Mouse (Mus musculus): ENCODE measurements around the gene Car1. TPM values are rescaled to one million over a fixed set of nuclear protein-coding genes. Genes with fewer than 3 reads are reported as not detected.
"Not testable (repeated sequence)": the region's sequence is repeated elsewhere in the genome, so short reads cannot be mapped to it uniquely, and the experiment has no call there.

The Car1 gene
- polyA plus RNA-seq, 1 experiment from 2014 or later = not detected

- H3K27ac ChIP-seq (ENCODE audit: low read length); H3K27me3 ChIP-seq (ENCODE audit: control insufficient read depth, insufficient read depth, low read length); H3K4me3 ChIP-seq (ENCODE audit: low read length); H3K4me2 ChIP-seq (ENCODE audit: low read depth, low read length); H3K9me3 ChIP-seq (replicated peaks; ENCODE audit: control insufficient read depth, low read length); ATAC-seq (replicated peaks; ENCODE audit: extremely low read depth, insufficient read depth, low FRiP score); H3K9ac ChIP-seq (ENCODE audit: low read length); H3K4me1 ChIP-seq (ENCODE audit: control insufficient read depth, insufficient read depth, low read length); H3K36me3 ChIP-seq (ENCODE audit: control insufficient read depth, insufficient read depth): not testable (repeated sequence)
- WGBS = 84% methylated on average over 1 of the region's 1 CpGs
These were observed 35.7 kb downstream of the Car1 start for GRCm38 (mm10) chr3:14772473-14772872.

DNA sequence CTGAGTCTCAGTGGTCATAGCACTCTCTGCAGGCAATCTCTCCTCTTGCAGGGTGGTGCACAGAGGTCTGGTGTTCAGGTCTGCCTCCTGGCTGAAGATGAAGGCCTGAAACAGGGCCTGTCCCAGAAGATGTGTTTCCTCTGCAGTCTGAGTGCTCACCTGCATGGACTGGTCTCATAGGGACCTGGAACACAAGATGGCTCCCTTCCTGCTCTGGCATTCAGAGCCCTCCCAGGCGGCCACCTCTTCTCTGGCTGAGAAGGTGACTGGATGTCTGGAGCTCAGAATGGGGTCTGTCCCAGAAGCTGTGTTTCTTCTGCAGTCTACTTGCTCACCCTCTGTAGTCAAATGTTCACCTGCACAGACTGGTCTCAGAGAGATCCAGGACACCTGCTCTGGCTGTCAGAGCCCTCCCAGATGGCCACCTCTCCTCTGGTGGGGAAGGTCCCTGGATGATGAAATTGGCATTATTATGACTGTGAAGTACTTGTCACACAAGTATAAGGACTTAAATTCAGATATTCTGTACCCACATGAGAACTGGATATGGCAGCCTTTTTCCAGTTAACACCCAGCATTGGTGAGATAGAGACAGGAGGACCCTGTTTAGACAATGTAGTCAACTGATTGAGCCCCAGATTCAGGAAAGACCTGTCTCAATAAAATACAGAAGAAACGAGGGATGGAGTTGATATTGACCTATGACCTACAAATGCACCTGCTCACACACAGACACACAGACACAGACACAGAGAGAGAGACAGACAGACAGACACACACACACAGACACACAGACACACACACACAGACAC, 43.2 kb downstream of the Car1 start:
- H3K4me3 ChIP-seq (ENCODE audit: low read length) = no peak overlapping the region
- 48% methylated on average over 2 of the region's 2 CpGs for WGBS
- no peaks in the 10 kb centered on the region for H3K9me3 ChIP-seq (replicated peaks; ENCODE audit: control insufficient read depth, low read length)
- H3K27ac ChIP-seq (ENCODE audit: low read length) = no peak overlapping the region
- H3K4me2 ChIP-seq (ENCODE audit: low read depth, low read length) = no peak overlapping the region
- H3K4me1 ChIP-seq (ENCODE audit: control insufficient read depth, insufficient read depth, low read length) = no peaks in the 10 kb centered on the region
- no peak overlapping the region for H3K9ac ChIP-seq (ENCODE audit: low read length)
- H3K27me3 ChIP-seq (ENCODE audit: control insufficient read depth, insufficient read depth, low read length) = no peaks in the 10 kb centered on the region
- no peaks in the 10 kb centered on the region for H3K36me3 ChIP-seq (ENCODE audit: control insufficient read depth, insufficient read depth)
- ATAC-seq (replicated peaks; ENCODE audit: extremely low read depth, insufficient read depth, low FRiP score) = no peak

- no peaks in the 10 kb centered on the region for H3K4me1 ChIP-seq (ENCODE audit: control insufficient read depth, insufficient read depth, low read length)
- no peak overlapping the region for H3K9ac ChIP-seq (ENCODE audit: low read length)
- H3K27me3 ChIP-seq (ENCODE audit: control insufficient read depth, insufficient read depth, low read length) = no peaks in the 10 kb centered on the region
- no peaks in the 10 kb centered on the region for H3K36me3 ChIP-seq (ENCODE audit: control insufficient read depth, insufficient read depth)
- no peak overlapping the region for H3K4me2 ChIP-seq (ENCODE audit: low read depth, low read length)
- H3K4me3 ChIP-seq (ENCODE audit: low read length) = no peak overlapping the region
- H3K9me3 ChIP-seq (replicated peaks; ENCODE audit: control insufficient read depth, low read length) = no peaks in the 10 kb centered on the region
- WGBS = 84% methylated on average over 1 of the region's 1 CpGs
- H3K27ac ChIP-seq (ENCODE audit: low read length) = no peak overlapping the region
- ATAC-seq (replicated peaks; ENCODE audit: extremely low read depth, insufficient read depth, low FRiP score) = no peak
These were observed 52.5 kb downstream of the Car1 start for GRCm38 (mm10) chr3:14755716-14756115.

DNA sequence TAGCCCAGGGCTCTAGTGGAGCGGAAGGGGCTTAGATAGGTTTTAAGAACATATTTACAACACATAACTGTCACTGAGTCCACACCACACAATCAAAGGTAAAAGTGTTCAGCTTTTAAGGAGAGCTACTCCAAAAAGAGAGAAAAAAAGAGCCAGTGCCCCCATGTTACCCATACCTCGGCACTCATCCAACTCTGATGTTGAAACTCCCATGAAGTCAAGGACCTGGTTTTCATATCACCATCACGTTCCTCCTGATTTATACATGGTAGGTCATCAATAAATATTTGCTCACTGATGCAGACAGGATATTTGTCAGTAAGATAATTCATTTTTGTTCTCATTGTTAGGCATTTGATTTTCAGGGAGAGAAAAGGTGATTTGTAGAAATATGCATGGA, 62.1 kb downstream of the Car1 start:
- Histone ChIP-seq H3K27me3 (ENCODE audit: control insufficient read depth, insufficient read depth, low read length) (no peaks in the 10 kb centered on the region), H3K9me3 (replicated peaks; ENCODE audit: control insufficient read depth, low read length) (no peaks in the 10 kb centered on the region), H3K4me3 (ENCODE audit: low read length) (no peak overlapping the region), H3K27ac (ENCODE audit: low read length) (no peak overlapping the region), H3K36me3 (ENCODE audit: control insufficient read depth, insufficient read depth) (no peaks in the 10 kb centered on the region), H3K4me1 (ENCODE audit: control insufficient read depth, insufficient read depth, low read length) (no peaks in the 10 kb centered on the region), H3K9ac (ENCODE audit: low read length) (no peak overlapping the region), H3K4me2 (ENCODE audit: low read depth, low read length) (no peak overlapping the region)
- ATAC-seq (replicated peaks; ENCODE audit: extremely low read depth, insufficient read depth, low FRiP score) = no peak
- whole genome bisulfite sequencing = 82% methylated on average over 3 of the region's 3 CpGs

DNA sequence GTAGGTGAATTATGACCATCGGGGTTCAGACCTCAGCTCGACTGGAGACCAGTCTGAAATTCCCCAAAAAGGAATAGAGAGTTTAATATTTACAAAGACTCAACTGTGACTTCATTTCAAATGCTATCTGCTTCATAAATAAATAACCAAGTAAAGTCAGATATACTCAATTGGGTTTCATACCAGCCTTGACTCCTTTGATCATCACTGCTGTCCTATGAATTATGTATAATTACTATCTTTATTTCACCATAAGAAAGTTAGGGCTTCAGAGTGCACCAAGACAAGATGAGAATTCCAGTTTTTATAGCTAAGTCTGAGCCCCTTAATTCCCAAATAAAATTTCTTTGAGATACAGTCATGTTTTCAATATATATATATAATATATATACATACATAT, 69.9 kb downstream of the Car1 start:
- H3K36me3 ChIP-seq (ENCODE audit: control insufficient read depth, insufficient read depth) = no peaks in the 10 kb centered on the region
- H3K4me2 ChIP-seq (ENCODE audit: low read depth, low read length) = no peak overlapping the region
- H3K9me3 ChIP-seq (replicated peaks; ENCODE audit: control insufficient read depth, low read length) = no peaks in the 10 kb centered on the region
- H3K27me3 ChIP-seq (ENCODE audit: control insufficient read depth, insufficient read depth, low read length) = no peaks in the 10 kb centered on the region
- H3K4me3 ChIP-seq (ENCODE audit: low read length) = no peak overlapping the region
- no peaks in the 10 kb centered on the region for H3K4me1 ChIP-seq (ENCODE audit: control insufficient read depth, insufficient read depth, low read length)
- no peak overlapping the region for H3K9ac ChIP-seq (ENCODE audit: low read length)
- 71% methylated on average over 2 of the region's 2 CpGs for WGBS
- no peak for ATAC-seq (replicated peaks; ENCODE audit: extremely low read depth, insufficient read depth, low FRiP score)
- no peak overlapping the region for H3K27ac ChIP-seq (ENCODE audit: low read length)

DNA sequence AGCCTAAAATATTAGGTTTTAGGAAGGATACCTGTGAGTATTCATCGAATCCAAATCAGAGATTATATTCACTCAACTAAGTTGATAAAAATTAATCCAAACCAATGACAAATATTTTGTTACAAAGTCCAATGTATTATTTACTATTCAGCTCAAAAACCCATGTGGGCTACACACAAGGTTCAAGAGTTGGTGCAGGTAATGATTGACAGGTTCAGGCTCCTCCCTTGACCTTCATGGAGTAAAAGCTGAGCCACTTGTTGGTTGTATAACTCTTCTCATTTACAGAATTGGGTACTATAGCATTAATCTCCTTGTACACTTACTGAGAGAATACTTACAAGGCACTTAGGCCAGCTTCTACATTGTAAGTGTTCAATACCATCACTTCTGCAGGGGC, 80.7 kb downstream of the Car1 start:
- H3K4me3 ChIP-seq (ENCODE audit: low read length); ATAC-seq (replicated peaks; ENCODE audit: extremely low read depth, insufficient read depth, low FRiP score): not testable (repeated sequence)
- WGBS = 76% methylated on average over 1 of the region's 1 CpGs

DNA sequence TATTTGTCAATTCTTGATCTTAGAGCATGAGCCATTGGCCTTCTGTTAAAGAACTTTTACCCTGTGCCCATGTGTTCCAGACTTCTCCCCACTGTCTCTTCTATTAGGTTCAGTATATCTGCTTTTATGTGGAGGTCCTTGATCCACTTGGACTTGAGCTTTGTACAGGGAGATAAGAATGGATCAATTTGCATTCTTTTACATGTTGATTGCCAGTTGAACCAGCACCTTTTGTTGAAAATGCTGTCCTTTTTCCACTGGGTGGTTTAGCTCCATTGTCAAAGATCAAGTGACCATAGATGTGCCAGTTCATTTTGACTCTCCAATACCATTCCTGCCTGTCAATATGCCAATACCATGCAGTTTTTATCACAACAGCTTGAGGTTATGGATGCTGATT, 82.7 kb downstream of the Car1 start:
- not testable (repeated sequence) for H3K27ac ChIP-seq (ENCODE audit: low read length); H3K9me3 ChIP-seq (replicated peaks; ENCODE audit: control insufficient read depth, low read length); H3K4me1 ChIP-seq (ENCODE audit: control insufficient read depth, insufficient read depth, low read length); H3K4me3 ChIP-seq (ENCODE audit: low read length); H3K36me3 ChIP-seq (ENCODE audit: control insufficient read depth, insufficient read depth); ATAC-seq (replicated peaks; ENCODE audit: extremely low read depth, insufficient read depth, low FRiP score); H3K9ac ChIP-seq (ENCODE audit: low read length); H3K4me2 ChIP-seq (ENCODE audit: low read depth, low read length); H3K27me3 ChIP-seq (ENCODE audit: control insufficient read depth, insufficient read depth, low read length)

More for the DNA sequence above, 80.7 kb downstream of the Car1 start:
- not testable (repeated sequence) for H3K9me3 ChIP-seq (replicated peaks; ENCODE audit: control insufficient read depth, low read length); H3K4me2 ChIP-seq (ENCODE audit: low read depth, low read length); H3K27me3 ChIP-seq (ENCODE audit: control insufficient read depth, insufficient read depth, low read length); H3K4me1 ChIP-seq (ENCODE audit: control insufficient read depth, insufficient read depth, low read length); H3K36me3 ChIP-seq (ENCODE audit: control insufficient read depth, insufficient read depth); H3K9ac ChIP-seq (ENCODE audit: low read length); H3K27ac ChIP-seq (ENCODE audit: low read length)

Other genes with a start within 250 kb of the Car1 start
- 245 and 248 TPM in 2 replicates for gene 1810022K09Rik, start 197.1 kb downstream of the Car1 start, polyA plus RNA-seq (2015; fragmentation: Nextera tagmentation; extraction: Ambion mirVana)
- 2.2 TPM in 2 replicates for gene Car13, start 166.6 kb downstream of the Car1 start, polyA plus RNA-seq (2015; fragmentation: Nextera tagmentation; extraction: Ambion mirVana)
- 5.4 and 9.1 TPM in 2 replicates for gene Car3, start 55.1 kb upstream of the Car1 start, polyA plus RNA-seq (2015; fragmentation: Nextera tagmentation; extraction: Ambion mirVana)
- gene Car2, start 77.9 kb upstream of the Car1 start, polyA plus RNA-seq (2015; fragmentation: Nextera tagmentation; extraction: Ambion mirVana) = 39.5 and 59.6 TPM in 2 replicates